Mouse (Mus musculus): ENCODE data around the gene Ttc6. TPM values are rescaled to one million over a fixed set of nuclear protein-coding genes. Genes with fewer than 3 reads are reported as not detected.

Gene Ttc6
- polyA plus RNA-seq, 1 experiment from 2014 or later, result 4.2 TPM

GRCm38 (mm10) chr12:57607624-57608023, 43.7 kb downstream of the Ttc6 start:
- Histone ChIP-seq H3K27ac (no peak overlapping the region), H3K9ac (no peak overlapping the region), H3K9me3 (no peaks in the 10 kb centered on the region), H3K4me3 (replicated peaks) (no peak overlapping the region), H3K27me3 (replicated peaks) (no peaks in the 10 kb centered on the region), H3K4me2 (no peak overlapping the region), H3K4me1 (no peaks in the 10 kb centered on the region), H3K36me3 (no peaks in the 10 kb centered on the region)
- ATAC-seq (ENCODE audit: insufficient read depth, low FRiP score, low read depth), result no peak
- 36% methylated on average over 5 of the region's 5 CpGs for WGBS

- Histone ChIP-seq H3K9me3 (no peaks in the 10 kb centered on the region), H3K4me2 (no peak overlapping the region), H3K27me3 (replicated peaks) (no peaks in the 10 kb centered on the region), H3K27ac (no peak overlapping the region), H3K9ac (no peak overlapping the region), H3K4me1 (no peaks in the 10 kb centered on the region), H3K36me3 (no peaks in the 10 kb centered on the region), H3K4me3 (replicated peaks) (no peak overlapping the region)
- WGBS, result 59% methylated on average over 4 of the region's 4 CpGs
- ATAC-seq (ENCODE audit: insufficient read depth, low FRiP score, low read depth), result 0 out of 2 replicates have a peak, but pooled peaks have one; percentile 39
Observed at GRCm38 (mm10) chr12:57615137-57615536, 51.2 kb downstream of the Ttc6 start.

DNA sequence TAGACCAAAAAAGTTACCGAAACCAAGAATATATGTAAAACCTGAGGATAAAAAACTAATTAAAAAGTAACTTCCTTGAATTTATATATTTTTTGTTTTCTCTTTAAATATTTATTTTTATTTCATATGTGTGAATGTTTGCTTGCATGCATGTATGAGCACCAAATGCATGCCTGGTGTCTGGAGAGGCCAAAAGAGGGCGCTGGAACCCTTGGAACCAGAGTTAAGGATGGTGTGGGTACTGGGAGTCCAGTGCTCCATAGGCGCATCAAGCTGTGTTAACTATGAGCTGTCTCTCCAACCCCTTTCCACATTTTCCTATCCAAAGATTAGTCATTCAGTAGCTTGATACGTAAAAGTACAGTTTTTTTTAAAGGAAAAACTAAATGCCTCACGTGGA, 58.1 kb downstream of the Ttc6 start:
- H3K4me2 ChIP-seq, result no peak overlapping the region

DNA sequence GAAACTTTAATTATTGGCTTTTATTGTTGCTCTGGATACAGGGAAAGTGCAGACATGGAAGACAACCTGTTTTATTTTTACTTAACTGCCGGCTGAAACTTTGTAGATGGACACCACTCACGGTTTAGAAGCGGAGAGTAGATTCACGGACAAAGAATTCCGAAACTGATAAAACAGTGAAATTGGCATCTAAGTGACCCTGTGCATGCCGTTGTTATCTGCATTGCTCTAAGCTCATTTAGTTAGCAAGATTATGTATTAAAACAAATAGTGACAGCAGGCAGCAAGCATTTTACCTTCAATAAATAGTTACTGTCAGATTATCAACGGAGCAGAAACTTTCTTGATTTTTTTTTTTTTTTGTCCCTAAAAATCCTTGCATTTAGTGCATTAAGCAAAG, 59.4 kb downstream of the Ttc6 start:
- H3K4me3 ChIP-seq (replicated peaks), result no peak overlapping the region
- H3K36me3 ChIP-seq, result no peaks in the 10 kb centered on the region
- H3K27ac ChIP-seq, result no peak overlapping the region
- H3K27me3 ChIP-seq (replicated peaks), result no peaks in the 10 kb centered on the region
- peaks cover 4% of the 10 kb centered on the region; the same call in 1 of the 2 replicates for H3K4me1 ChIP-seq
- peak overlapping the region; percentile 19 for H3K4me2 ChIP-seq
- WGBS, result 29% methylated on average over 7 of the region's 7 CpGs
- no peaks in the 10 kb centered on the region for H3K9me3 ChIP-seq
- ATAC-seq (ENCODE audit: insufficient read depth, low FRiP score, low read depth), result no peak
- no peak overlapping the region for H3K9ac ChIP-seq

More for the DNA sequence above, 58.1 kb downstream of the Ttc6 start:
- Histone ChIP-seq H3K27me3 (replicated peaks) (no peaks in the 10 kb centered on the region), H3K9ac (no peak overlapping the region), H3K9me3 (no peaks in the 10 kb centered on the region), H3K4me1 (peaks cover 4% of the 10 kb centered on the region; the same call in 1 of the 2 replicates), H3K4me3 (replicated peaks) (no peak overlapping the region), H3K27ac (no peak overlapping the region), H3K36me3 (no peaks in the 10 kb centered on the region)
- 69% methylated on average over 5 of the region's 5 CpGs for WGBS
- ATAC-seq (ENCODE audit: insufficient read depth, low FRiP score, low read depth), result no peak

DNA sequence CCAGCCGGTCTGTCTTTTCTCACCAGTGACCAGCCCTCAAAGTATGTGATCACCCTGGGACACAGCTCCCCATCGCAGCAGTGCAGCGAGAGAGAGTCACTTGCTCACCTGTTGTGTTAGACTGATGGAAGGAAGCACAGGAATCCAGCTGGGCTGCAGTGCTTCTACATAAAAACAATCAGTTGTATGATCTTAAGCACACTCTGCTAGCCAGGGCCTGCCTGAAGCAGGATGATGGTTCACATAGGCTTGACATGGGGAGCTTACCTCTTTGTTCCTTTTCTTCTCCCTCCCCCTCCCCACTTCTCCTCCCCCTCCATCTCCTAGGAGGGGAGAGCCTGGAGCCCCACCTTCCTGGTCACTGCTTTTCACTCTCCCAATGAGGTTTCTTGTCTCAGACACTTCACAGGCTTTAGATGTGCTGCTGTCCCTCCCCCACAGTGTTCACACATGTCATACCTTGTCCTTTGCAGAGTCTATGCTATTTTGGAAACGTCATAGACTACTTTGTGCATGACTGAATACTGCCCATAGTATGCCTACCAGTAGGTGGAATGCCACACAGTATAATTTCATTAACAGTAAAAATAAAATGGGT, 60.2 kb downstream of the Ttc6 start:
- peak; percentile 53; the same call in 1 of the 2 replicates for ATAC-seq (ENCODE audit: insufficient read depth, low FRiP score, low read depth)
- no peaks in the 10 kb centered on the region for H3K36me3 ChIP-seq
- peaks cover 4% of the 10 kb centered on the region; the same call in 1 of the 2 replicates for H3K4me1 ChIP-seq
- H3K27ac ChIP-seq, result peak overlapping the region; percentile 35; the same call in 1 of the 2 replicates
- 30% methylated on average over 4 of the region's 4 CpGs for WGBS
- H3K9ac ChIP-seq, result no peak overlapping the region
- H3K4me2 ChIP-seq, result no peak overlapping the region
- no peaks in the 10 kb centered on the region for H3K9me3 ChIP-seq
- no peaks in the 10 kb centered on the region for H3K27me3 ChIP-seq (replicated peaks)
- H3K4me3 ChIP-seq (replicated peaks), result no peak overlapping the region

- Histone ChIP-seq H3K9me3 (no peaks in the 10 kb centered on the region), H3K36me3 (no peaks in the 10 kb centered on the region), H3K27ac (no peak overlapping the region), H3K4me2 (no peak overlapping the region), H3K4me3 (replicated peaks) (no peak overlapping the region), H3K4me1 (no peaks in the 10 kb centered on the region), H3K9ac (no peak overlapping the region), H3K27me3 (replicated peaks) (no peaks in the 10 kb centered on the region)
- 81% methylated on average over 4 of the region's 4 CpGs for WGBS
- ATAC-seq (ENCODE audit: insufficient read depth, low FRiP score, low read depth), result no peak
Observed at GRCm38 (mm10) chr12:57650011-57650410, 86.1 kb downstream of the Ttc6 start.

- Histone ChIP-seq H3K4me3 (replicated peaks) (no peak overlapping the region), H3K9ac (no peak overlapping the region), H3K36me3 (no peaks in the 10 kb centered on the region), H3K4me2 (no peak overlapping the region), H3K4me1 (no peaks in the 10 kb centered on the region), H3K9me3 (no peaks in the 10 kb centered on the region), H3K27ac (no peak overlapping the region), H3K27me3 (replicated peaks) (no peaks in the 10 kb centered on the region)
- 54% methylated on average over 8 of the region's 8 CpGs for WGBS
- ATAC-seq (ENCODE audit: insufficient read depth, low FRiP score, low read depth), result no peak
Observed at GRCm38 (mm10) chr12:57650677-57651076, 86.8 kb downstream of the Ttc6 start.

DNA sequence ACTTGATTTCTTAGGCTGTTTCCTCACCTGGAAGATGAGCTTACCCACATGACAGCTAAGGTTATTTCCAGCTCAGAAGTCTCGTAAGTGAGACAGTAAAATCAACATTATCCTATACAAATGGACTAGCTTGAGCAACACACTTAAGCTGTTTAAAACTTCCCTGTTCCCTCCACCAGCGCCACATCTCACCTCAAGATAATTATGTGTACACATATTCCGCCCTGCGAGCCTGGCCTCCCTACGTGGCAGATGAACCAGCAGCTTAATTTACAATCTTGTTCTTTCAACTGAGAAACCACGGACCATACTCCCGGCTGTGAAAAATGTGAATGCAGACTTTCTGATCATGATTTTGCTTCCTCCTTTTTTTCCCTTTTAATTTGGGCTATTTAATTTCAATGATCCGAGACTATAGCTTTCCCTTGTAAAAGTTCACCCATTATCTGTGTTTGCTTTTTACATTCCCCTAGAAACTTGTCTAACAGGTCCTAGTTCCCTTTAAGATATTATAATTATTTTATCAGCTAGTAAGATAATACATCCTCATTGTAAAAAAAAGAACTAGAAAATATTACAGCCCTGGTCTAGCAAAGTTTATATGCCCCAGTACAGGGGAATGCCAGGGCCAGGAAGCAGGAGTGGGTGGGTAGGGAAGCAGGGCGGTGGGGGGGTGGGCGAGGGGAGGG, 99.2 kb downstream of the Ttc6 start:
- 49% methylated on average over 10 of the region's 10 CpGs for WGBS
- Histone ChIP-seq H3K27me3 (replicated peaks) (no peaks in the 10 kb centered on the region), H3K4me3 (replicated peaks) (no peak overlapping the region), H3K9me3 (no peaks in the 10 kb centered on the region), H3K27ac (peak overlapping the region; percentile 90), H3K9ac (no peak overlapping the region), H3K4me1 (no peaks in the 10 kb centered on the region), H3K36me3 (no peaks in the 10 kb centered on the region), H3K4me2 (peak overlapping the region; percentile 12)
- peak; percentile 86 for ATAC-seq (ENCODE audit: insufficient read depth, low FRiP score, low read depth)

DNA sequence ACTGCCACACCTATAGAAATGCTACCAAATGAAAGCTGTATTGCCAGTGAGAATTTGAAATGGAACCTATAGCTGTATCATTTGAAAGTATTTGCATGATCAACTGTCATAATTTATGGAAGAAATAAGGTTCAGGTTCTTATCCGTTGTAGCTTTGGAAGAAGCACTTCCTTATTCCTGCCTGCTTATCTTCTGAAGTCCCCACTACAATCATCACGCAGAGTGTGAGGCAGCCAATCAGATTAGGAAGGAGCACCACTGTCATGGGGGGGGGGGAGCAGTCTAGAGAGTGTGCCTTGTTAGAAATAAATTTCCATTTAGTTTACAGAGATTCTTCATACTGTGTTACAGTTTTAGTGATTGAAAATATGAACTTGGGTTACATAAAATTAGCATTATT, 108.5 kb downstream of the Ttc6 start:
- H3K4me3 ChIP-seq (replicated peaks), result no peak overlapping the region
- 74% methylated on average over 2 of the region's 2 CpGs for WGBS
- H3K27ac ChIP-seq, result no peak overlapping the region
- no peaks in the 10 kb centered on the region for H3K4me1 ChIP-seq
- no peak for ATAC-seq (ENCODE audit: insufficient read depth, low FRiP score, low read depth)
- no peak overlapping the region for H3K9ac ChIP-seq
- no peaks in the 10 kb centered on the region for H3K27me3 ChIP-seq (replicated peaks)
- H3K9me3 ChIP-seq, result no peaks in the 10 kb centered on the region
- no peak overlapping the region for H3K4me2 ChIP-seq
- no peaks in the 10 kb centered on the region for H3K36me3 ChIP-seq

DNA sequence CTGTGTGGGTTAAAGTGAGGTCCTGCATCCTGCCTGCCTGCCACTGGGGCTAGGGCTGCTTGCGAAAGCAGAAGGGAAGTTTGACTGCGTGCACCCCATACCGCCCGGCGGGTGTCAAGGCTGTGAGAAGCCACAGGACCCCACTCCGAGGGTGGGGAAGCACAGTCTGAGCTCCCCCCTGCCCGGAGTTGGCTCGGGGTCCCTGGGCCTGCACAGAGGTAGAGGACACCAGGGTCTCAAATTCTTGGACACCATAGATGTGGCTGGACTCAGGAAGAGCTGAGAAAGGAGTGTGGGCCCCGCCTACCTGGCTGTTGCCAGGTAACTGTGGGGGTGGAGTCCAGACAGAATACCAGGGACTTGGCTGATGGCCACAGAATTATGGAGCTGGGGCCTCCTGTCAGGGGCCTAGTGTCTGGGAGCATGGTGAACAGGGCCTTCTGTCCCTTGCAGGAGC, 121.1 kb downstream of the Ttc6 start:
- peak; percentile 66; the same call in 1 of the 2 replicates for ATAC-seq (ENCODE audit: insufficient read depth, low FRiP score, low read depth)
- no peak overlapping the region for H3K4me3 ChIP-seq (replicated peaks)
- H3K36me3 ChIP-seq, result no peaks in the 10 kb centered on the region
- no peaks in the 10 kb centered on the region for H3K27me3 ChIP-seq (replicated peaks)
- WGBS, result 40% methylated on average over 9 of the region's 9 CpGs
- no peaks in the 10 kb centered on the region for H3K9me3 ChIP-seq
- no peak overlapping the region for H3K27ac ChIP-seq
- H3K9ac ChIP-seq, result no peak overlapping the region
- peaks cover 8% of the 10 kb centered on the region; the same call in 1 of the 2 replicates for H3K4me1 ChIP-seq
- H3K4me2 ChIP-seq, result no peak overlapping the region

GRCm38 (mm10) chr12:57709966-57710365, 146.1 kb downstream of the Ttc6 start:
- Histone ChIP-seq H3K4me1 (no peaks in the 10 kb centered on the region), H3K4me3 (replicated peaks) (no peak overlapping the region), H3K9me3 (no peaks in the 10 kb centered on the region), H3K36me3 (no peaks in the 10 kb centered on the region), H3K27ac (no peak overlapping the region), H3K27me3 (replicated peaks) (no peaks in the 10 kb centered on the region), H3K4me2 (no peak overlapping the region), H3K9ac (no peak overlapping the region)
- no peak for ATAC-seq (ENCODE audit: insufficient read depth, low FRiP score, low read depth)
- 100% methylated on average over 1 of the region's 1 CpGs for WGBS

- no peak for ATAC-seq (ENCODE audit: insufficient read depth, low FRiP score, low read depth)
- Histone ChIP-seq H3K4me2 (no peak overlapping the region), H3K4me1 (no peaks in the 10 kb centered on the region), H3K27ac (no peak overlapping the region), H3K9me3 (no peaks in the 10 kb centered on the region), H3K27me3 (replicated peaks) (no peaks in the 10 kb centered on the region), H3K36me3 (no peaks in the 10 kb centered on the region), H3K9ac (no peak overlapping the region), H3K4me3 (replicated peaks) (no peak overlapping the region)
- WGBS, result 68% methylated on average over 7 of the region's 7 CpGs
Observed at GRCm38 (mm10) chr12:57764720-57765119, 200.8 kb downstream of the Ttc6 start.
